Mouse (Mus musculus) stomach, postnatal 0 days (tissue): ENCODE results near the gene Gm6176. TPM values are rescaled to one million over a fixed set of nuclear protein-coding genes. Genes with fewer than 3 reads are reported as not detected.
"Not testable (repeated sequence)": the region's sequence is repeated elsewhere in the genome, so short reads cannot be mapped to it uniquely, and the experiment has no call there.

Source experiments
- ATAC-seq: fragments of 200-750 bp; cut with Nextera tagmentation; 2 replicates; pipeline ENCODE4 v1.8.0; 2017; ENCODE audit not compliant: low FRiP score, low TSS enrichment
- DNase-seq: peaks from one replicate; pipeline ENCODE4 v3.0.0-alpha.2; 2016; ENCODE audit warnings: low spot score
- H3K27ac ChIP-seq: fragments of 300-500 bp; sonication (generic); replicated peaks from 2 replicates; pipeline ENCODE4 v1.5.1; 2014; ENCODE audit warnings: mild to moderate bottlenecking, control low read depth
- H3K27me3 ChIP-seq: fragments of 300-500 bp; sonication (generic); 2 replicates; pipeline ENCODE4 v1.6.1; 2014; ENCODE audit warnings: low read length; ENCODE audit not compliant: control insufficient read depth, insufficient read depth
- H3K36me3 ChIP-seq: fragments of 300-500 bp; sonication (generic); 2 replicates; pipeline ENCODE4 v1.6.1; 2014; ENCODE audit warnings: low read length, mixed read lengths; ENCODE audit not compliant: control insufficient read depth, insufficient read depth
- H3K4me1 ChIP-seq: fragments of 300-500 bp; sonication (generic); replicated peaks from 2 replicates; pipeline ENCODE4 v1.6.1; 2014; ENCODE audit warnings: antibody characterized with exemption; ENCODE audit not compliant: control insufficient read depth, insufficient read depth
- H3K4me2 ChIP-seq: fragments of 300-500 bp; sonication (generic); replicated peaks from 2 replicates; pipeline ENCODE4 v1.6.1; 2014; ENCODE audit warnings: low read depth, mild to moderate bottlenecking, control low read depth, moderate library complexity
- H3K4me3 ChIP-seq: fragments of 300-500 bp; sonication (generic); 2 replicates; pipeline ENCODE4 v1.5.1; 2014; ENCODE audit warnings: low read depth, low read length, control low read depth
- H3K9ac ChIP-seq: fragments of 300-500 bp; sonication (generic); 2 replicates; pipeline ENCODE4 v1.6.1; 2014; ENCODE audit warnings: mild to moderate bottlenecking, low read length, control low read depth, mixed read lengths
- H3K9me3 ChIP-seq: fragments of 300-500 bp; sonication (generic); 2 replicates; pipeline ENCODE4 v1.6.1; 2016; ENCODE audit warnings: low read length; ENCODE audit not compliant: control insufficient read depth
- WGBS: fragments of 180-500 bp; shearing (Covaris S2); extraction: QIAGEN DNeasy Blood & Tissue Kit; methylation state at CpG from one replicate; pipeline ENCODE4 v1.1.7; 2014; 5-methylcytosine and 5-hydroxymethylcytosine counted together
- polyA plus RNA-seq: library from polyadenylated mRNA; unstranded; fragments of >200 nt; fragmentation: Nextera tagmentation; extraction: Ambion mirVana; gene quantifications from 2 replicates; pipeline ENCODE4 v1.2.1, GENCODE M21; 2015

Gene Gm6176
- polyA plus RNA-seq: not detected in 2 replicates

DNA sequence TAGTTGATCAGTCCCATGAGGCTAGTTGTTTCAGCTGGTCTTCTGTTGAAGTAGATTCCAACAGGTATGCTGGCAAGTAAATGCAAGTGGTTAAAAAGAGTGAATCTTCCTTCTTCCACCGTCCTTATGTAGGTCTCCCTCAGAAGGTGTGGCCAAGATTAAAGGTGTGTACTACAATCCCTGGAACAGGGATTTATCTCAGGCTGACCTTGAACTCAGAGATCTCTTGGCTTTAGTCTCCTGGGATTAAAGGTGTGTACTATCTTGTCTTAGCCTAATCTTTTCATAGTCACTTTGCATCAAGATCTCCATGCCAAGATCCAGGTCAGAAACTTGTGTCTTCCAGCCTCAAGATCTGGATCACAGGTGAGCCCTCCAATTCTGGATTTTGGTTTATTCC, at the start of gene Gm6176:
Gene Gm6176 (minus strand): TSS at position 101 of the 400 bp plus-strand sequence.
- H3K4me2 ChIP-seq, H3K4me3 ChIP-seq, H3K4me1 ChIP-seq, H3K27ac ChIP-seq, ATAC-seq, DNase-seq, H3K9me3 ChIP-seq, H3K27me3 ChIP-seq, H3K9ac ChIP-seq, H3K36me3 ChIP-seq: not testable (repeated sequence)
- WGBS: no CpG with 5 or more reads among the region's 1 CpGs

GRCm38 (mm10) chr7:22068757-22069156, 12.7 kb upstream of the Gm6176 start, which contains the start of gene Vmn1r139:
TSS of gene Vmn1r139 (plus strand) at chr7:22069057.
- not testable (repeated sequence) for H3K9me3 ChIP-seq, ATAC-seq, H3K4me2 ChIP-seq

GRCm38 (mm10) chr7:22028797-22029196, 27.3 kb downstream of the Gm6176 start, which contains the start of gene Vmn1r138:
TSS of gene Vmn1r138 (minus strand) at chr7:22028897.
- not testable (repeated sequence) for H3K4me2 ChIP-seq, DNase-seq, H3K9ac ChIP-seq, H3K4me1 ChIP-seq, H3K9me3 ChIP-seq, H3K27me3 ChIP-seq, ATAC-seq, H3K36me3 ChIP-seq, H3K27ac ChIP-seq, H3K4me3 ChIP-seq
- WGBS: no CpG with 5 or more reads among the region's 2 CpGs

More at GRCm38 (mm10) chr7:22068757-22069156, 12.7 kb upstream of the Gm6176 start, which contains the start of gene Vmn1r139:
- H3K27me3 ChIP-seq, DNase-seq, H3K9ac ChIP-seq, H3K4me1 ChIP-seq, H3K36me3 ChIP-seq, H3K4me3 ChIP-seq, H3K27ac ChIP-seq: not testable (repeated sequence)
- WGBS: no CpG with 5 or more reads among the region's 7 CpGs

Other genes with a start within 250 kb of the Gm6176 start
- gene Vmn1r135, start 224.0 kb downstream of the Gm6176 start, polyA plus RNA-seq: not detected in 2 replicates
- not detected in 2 replicates for gene Gm5725, start 212.0 kb downstream of the Gm6176 start, polyA plus RNA-seq
- gene Gm5891, start 135.0 kb downstream of the Gm6176 start, polyA plus RNA-seq: not detected in 2 replicates
- gene Vmn1r137, start 61.7 kb downstream of the Gm6176 start, polyA plus RNA-seq: not detected in 2 replicates
- gene Vmn1r138, start 27.4 kb downstream of the Gm6176 start, polyA plus RNA-seq: not detected in 2 replicates
- gene Vmn1r139, start 12.8 kb upstream of the Gm6176 start, polyA plus RNA-seq: not detected in 2 replicates
- gene Gm16451, start 61.9 kb upstream of the Gm6176 start, polyA plus RNA-seq: not detected in 2 replicates
- gene Gm10666, start 78.4 kb upstream of the Gm6176 start, polyA plus RNA-seq: not detected in 2 replicates
- not detected in 2 replicates for gene Vmn1r142, start 107.7 kb upstream of the Gm6176 start, polyA plus RNA-seq
- gene Vmn1r143, start 133.1 kb upstream of the Gm6176 start, polyA plus RNA-seq: not detected in 2 replicates
- gene Gm8653, start 145.0 kb upstream of the Gm6176 start, polyA plus RNA-seq: not detected in 2 replicates
- not detected in 2 replicates for gene Gm8453, start 173.2 kb upstream of the Gm6176 start, polyA plus RNA-seq